Mouse (Mus musculus): ENCODE results near the gene Pom121l12. TPM values are rescaled to one million over a fixed set of nuclear protein-coding genes. Genes with fewer than 3 reads are reported as not detected.

The Pom121l12 gene
- polyA plus RNA-seq (2015; fragmentation: Nextera tagmentation; extraction: Ambion mirVana): not detected in 2 replicates

GRCm38 (mm10) chr11:14598976-14599375 lies at the start of gene Pom121l12:
Gene Pom121l12 (plus strand): TSS chr11:14599276.
- 91% methylated on average over 11 of the region's 11 CpGs for WGBS
- H3K4me3 ChIP-seq: no peak within 1 kb of the TSS
- no peaks in the 10 kb centered on the region for H3K9me3 ChIP-seq
- no peak for ATAC-seq (ENCODE audit: low FRiP score)
- no peaks in the 10 kb centered on the region for H3K27me3 ChIP-seq
- H3K9ac ChIP-seq: no peak within 1 kb of the TSS
- H3K36me3 ChIP-seq: no peaks in the 10 kb centered on the region
- no peaks in the 10 kb centered on the region for H3K4me1 ChIP-seq (replicated peaks)
- H3K27ac ChIP-seq: no peak within 1 kb of the TSS
- no peak within 1 kb of the TSS for H3K4me2 ChIP-seq

GRCm38 (mm10) chr11:14611859-14612258 lies 12.8 kb downstream of the Pom121l12 start:
- H3K27ac ChIP-seq: no peak overlapping the region
- H3K4me2 ChIP-seq: no peak overlapping the region
- no peak overlapping the region for H3K4me3 ChIP-seq
- H3K9ac ChIP-seq: no peak overlapping the region
- no peak for ATAC-seq (ENCODE audit: low FRiP score)
- no peaks in the 10 kb centered on the region for H3K4me1 ChIP-seq (replicated peaks)
- no peaks in the 10 kb centered on the region for H3K9me3 ChIP-seq
- no peaks in the 10 kb centered on the region for H3K27me3 ChIP-seq
- WGBS: 95% methylated on average over 2 of the region's 2 CpGs
- H3K36me3 ChIP-seq: no peaks in the 10 kb centered on the region
